Mouse (Mus musculus) intestine, embryonic 16.5 days (tissue): Measurements from ENCODE around the gene Syndig1. TPM values are rescaled to one million over a fixed set of nuclear protein-coding genes. Genes with fewer than 3 reads are reported as not detected.

Experiments
- ATAC-seq: fragments of 200-750 bp; cut with Nextera tagmentation; 2 replicates; pipeline ENCODE4 v1.8.0; 2017; ENCODE audit warnings: moderate TSS enrichment, moderate library complexity
- H3K27ac ChIP-seq: fragments of 300-500 bp; sonication (generic); 2 replicates; pipeline ENCODE4 v1.5.1; 2014; ENCODE audit warnings: mild to moderate bottlenecking, low read length
- H3K27me3 ChIP-seq: fragments of 300-500 bp; sonication (generic); replicated peaks from 2 replicates; pipeline ENCODE4 v1.6.1; 2014; ENCODE audit warnings: low read length, control low read depth, mixed read lengths; ENCODE audit not compliant: control insufficient read depth, insufficient read depth
- H3K36me3 ChIP-seq: fragments of 300-500 bp; sonication (generic); 2 replicates; pipeline ENCODE4 v1.6.1; 2014; ENCODE audit warnings: low read length, control low read depth; ENCODE audit not compliant: control insufficient read depth, insufficient read depth
- H3K4me1 ChIP-seq: fragments of 300-500 bp; sonication (generic); 2 replicates; pipeline ENCODE4 v1.6.1; 2014; ENCODE audit warnings: low read length, control low read depth, mixed read lengths; ENCODE audit not compliant: control insufficient read depth, insufficient read depth
- H3K4me2 ChIP-seq: fragments of 300-500 bp; sonication (generic); 2 replicates; pipeline ENCODE4 v1.6.1; 2014; ENCODE audit warnings: low read depth, low read length, control low read depth
- H3K4me3 ChIP-seq: fragments of 300-500 bp; sonication (generic); 2 replicates; pipeline ENCODE4 v1.5.1; 2014; ENCODE audit warnings: mild to moderate bottlenecking, low read length
- H3K9ac ChIP-seq: fragments of 300-500 bp; sonication (generic); 2 replicates; pipeline ENCODE4 v1.6.1; 2014; ENCODE audit warnings: low read depth, low read length
- H3K9me3 ChIP-seq: fragments of 300-500 bp; sonication (generic); 2 replicates; pipeline ENCODE4 v1.6.1; 2016; ENCODE audit warnings: low read length, control low read depth; ENCODE audit not compliant: control insufficient read depth
- WGBS: fragments of 180-500 bp; shearing (Covaris S2); extraction: QIAGEN DNeasy Blood & Tissue Kit; methylation state at CpG from one replicate; pipeline ENCODE4 v1.1.7; 2014; 5-methylcytosine and 5-hydroxymethylcytosine counted together
- polyA plus RNA-seq: library from polyadenylated mRNA; unstranded; fragments of >200 nt; fragmentation: Nextera tagmentation; extraction: Ambion mirVana; gene quantifications from 2 replicates; pipeline ENCODE4 v1.2.1, GENCODE M21; 2015

The Syndig1 gene
- polyA plus RNA-seq, 1 experiment from 2014 or later = 8.8 TPM

DNA sequence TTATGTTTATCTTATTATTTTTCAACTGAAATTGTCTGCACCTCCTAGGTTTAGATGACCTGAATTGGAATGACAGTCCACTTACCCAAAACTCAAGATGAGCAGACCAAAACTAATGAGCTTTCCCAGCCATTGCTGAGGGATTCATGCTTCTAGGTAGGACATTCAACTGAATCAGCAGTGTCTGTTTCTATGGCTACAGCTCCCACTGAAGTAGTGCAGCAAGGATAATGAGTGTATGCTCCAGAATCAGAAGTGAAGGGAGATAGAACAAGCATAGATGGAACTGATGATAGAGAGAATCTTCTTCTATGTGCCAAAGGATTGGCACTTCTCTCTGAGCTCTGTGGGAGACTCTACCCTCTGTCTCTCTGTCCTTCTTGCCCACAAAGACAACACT is 158.6 kb downstream of the Syndig1 start:
- Histone ChIP-seq H3K36me3 (no peaks in the 10 kb centered on the region), H3K27ac (no peak overlapping the region), H3K9ac (no peak overlapping the region), H3K27me3 (no peaks in the 10 kb centered on the region), H3K4me2 (no peak overlapping the region), H3K4me3 (no peak overlapping the region), H3K9me3 (no peaks in the 10 kb centered on the region), H3K4me1 (no peaks in the 10 kb centered on the region)
- no peak for ATAC-seq

DNA sequence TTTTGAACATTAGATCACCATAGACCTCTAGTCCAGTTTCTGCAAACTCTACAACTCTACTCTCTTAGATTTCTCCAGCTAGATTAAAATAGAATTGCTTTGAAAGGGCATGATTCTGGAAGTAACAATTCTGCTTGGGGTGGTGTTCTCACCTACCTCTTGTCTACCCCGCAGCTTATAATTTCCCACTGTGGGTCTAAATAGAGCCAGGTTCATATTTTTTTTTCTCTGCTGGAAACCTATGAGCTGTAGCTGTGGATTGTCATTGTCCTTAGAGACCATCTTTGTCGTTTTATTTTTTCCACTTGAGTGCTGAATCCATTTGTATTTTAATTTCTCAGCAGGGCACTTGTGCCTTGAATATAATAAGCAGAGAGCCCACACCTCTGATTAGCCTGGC is 162.5 kb downstream of the Syndig1 start:
- no peak overlapping the region for H3K4me2 ChIP-seq
- WGBS = 63% methylated on average over 2 of the region's 2 CpGs
- no peak overlapping the region for H3K9ac ChIP-seq
- H3K27ac ChIP-seq = no peak overlapping the region
- no peaks in the 10 kb centered on the region for H3K9me3 ChIP-seq
- ATAC-seq = no peak
- no peak overlapping the region for H3K4me3 ChIP-seq
- no peaks in the 10 kb centered on the region for H3K36me3 ChIP-seq
- H3K4me1 ChIP-seq = no peaks in the 10 kb centered on the region
- H3K27me3 ChIP-seq = no peaks in the 10 kb centered on the region

DNA sequence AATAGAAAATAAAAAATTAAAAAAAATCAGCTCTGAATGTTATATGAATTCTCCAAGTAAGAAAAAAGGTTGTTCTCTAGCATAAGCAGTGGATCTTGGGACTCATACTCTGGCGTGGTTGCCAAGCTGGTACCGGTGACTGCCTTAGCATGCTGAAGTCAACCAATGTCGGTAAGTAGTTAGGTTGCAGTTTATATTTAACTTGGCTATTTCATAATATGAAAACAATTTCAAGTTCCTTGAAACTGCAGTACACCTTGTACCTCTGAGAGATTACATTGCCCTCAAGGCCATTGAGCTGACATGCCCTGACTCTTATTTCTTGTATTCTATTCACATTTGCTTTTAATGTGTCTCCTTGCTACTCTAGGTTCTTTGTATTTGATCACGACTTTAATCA is 163.9 kb downstream of the Syndig1 start:
- H3K27ac ChIP-seq = no peak overlapping the region
- 93% methylated on average over 4 of the region's 4 CpGs for WGBS
- H3K27me3 ChIP-seq = no peaks in the 10 kb centered on the region
- no peak overlapping the region for H3K4me2 ChIP-seq
- no peak overlapping the region for H3K9ac ChIP-seq
- ATAC-seq = no peak
- no peaks in the 10 kb centered on the region for H3K9me3 ChIP-seq
- H3K4me1 ChIP-seq = no peaks in the 10 kb centered on the region
- H3K36me3 ChIP-seq = no peaks in the 10 kb centered on the region
- H3K4me3 ChIP-seq = no peak overlapping the region

DNA sequence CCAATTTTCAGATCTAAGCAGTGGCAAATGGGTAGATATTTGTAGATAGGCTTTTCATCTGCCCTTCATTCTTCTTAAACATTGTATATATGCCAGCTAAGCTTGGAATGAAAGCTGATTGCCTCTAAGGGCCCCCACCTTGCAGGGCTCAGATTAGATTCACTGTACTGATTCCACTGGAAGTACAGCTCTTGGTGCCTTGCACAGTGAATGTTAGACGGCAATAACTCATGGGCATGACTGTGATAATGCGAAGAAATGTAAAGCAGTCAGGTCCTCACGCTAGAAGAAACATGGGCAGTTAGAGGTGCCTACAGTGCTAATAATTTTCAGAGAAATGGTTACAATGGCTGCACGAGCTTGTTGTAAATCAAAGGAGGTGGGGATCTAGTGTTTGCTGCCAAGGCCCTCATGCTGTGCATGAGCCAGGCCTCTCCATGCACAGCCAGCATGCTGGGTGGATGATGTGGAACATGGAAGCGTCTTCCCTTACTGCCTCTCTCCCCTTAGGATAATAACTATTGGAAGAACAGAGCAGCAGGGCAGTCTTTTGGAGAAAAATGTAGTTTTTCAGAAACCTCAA is 167.5 kb downstream of the Syndig1 start:
- WGBS = 70% methylated on average over 5 of the region's 5 CpGs
- Histone ChIP-seq H3K4me2 (no peak overlapping the region), H3K4me1 (no peaks in the 10 kb centered on the region), H3K9me3 (no peaks in the 10 kb centered on the region), H3K9ac (no peak overlapping the region), H3K27me3 (no peaks in the 10 kb centered on the region), H3K36me3 (no peaks in the 10 kb centered on the region), H3K27ac (no peak overlapping the region), H3K4me3 (no peak overlapping the region)
- no peak for ATAC-seq

DNA sequence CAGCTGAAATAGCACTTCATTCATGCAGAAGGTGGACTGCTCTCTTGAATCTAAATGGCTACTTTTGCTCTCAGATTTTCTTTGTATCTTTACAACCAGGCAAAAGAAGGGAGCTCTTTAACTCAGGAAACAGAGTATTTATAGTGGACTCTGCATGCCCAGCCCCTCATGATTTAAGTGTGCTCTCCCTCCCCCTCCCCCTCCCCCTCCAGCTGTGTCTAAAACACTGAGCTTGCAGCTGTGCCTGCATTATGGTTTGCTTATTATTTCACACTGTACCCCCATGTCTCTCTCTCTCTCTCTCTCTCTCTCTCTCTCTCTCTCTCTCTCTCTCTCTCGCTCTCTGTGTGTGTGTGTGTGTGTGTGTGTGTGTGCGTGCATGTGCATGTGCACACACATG is 168.6 kb downstream of the Syndig1 start:
- no peak overlapping the region for H3K27ac ChIP-seq
- no peak overlapping the region for H3K9ac ChIP-seq
- H3K36me3 ChIP-seq = no peaks in the 10 kb centered on the region
- H3K27me3 ChIP-seq = no peaks in the 10 kb centered on the region
- H3K4me2 ChIP-seq = no peak overlapping the region
- 65% methylated on average over 2 of the region's 2 CpGs for WGBS
- ATAC-seq = peak; percentile 56; the same call in 1 of the 2 replicates
- no peak overlapping the region for H3K4me3 ChIP-seq
- H3K4me1 ChIP-seq = no peaks in the 10 kb centered on the region
- no peaks in the 10 kb centered on the region for H3K9me3 ChIP-seq

DNA sequence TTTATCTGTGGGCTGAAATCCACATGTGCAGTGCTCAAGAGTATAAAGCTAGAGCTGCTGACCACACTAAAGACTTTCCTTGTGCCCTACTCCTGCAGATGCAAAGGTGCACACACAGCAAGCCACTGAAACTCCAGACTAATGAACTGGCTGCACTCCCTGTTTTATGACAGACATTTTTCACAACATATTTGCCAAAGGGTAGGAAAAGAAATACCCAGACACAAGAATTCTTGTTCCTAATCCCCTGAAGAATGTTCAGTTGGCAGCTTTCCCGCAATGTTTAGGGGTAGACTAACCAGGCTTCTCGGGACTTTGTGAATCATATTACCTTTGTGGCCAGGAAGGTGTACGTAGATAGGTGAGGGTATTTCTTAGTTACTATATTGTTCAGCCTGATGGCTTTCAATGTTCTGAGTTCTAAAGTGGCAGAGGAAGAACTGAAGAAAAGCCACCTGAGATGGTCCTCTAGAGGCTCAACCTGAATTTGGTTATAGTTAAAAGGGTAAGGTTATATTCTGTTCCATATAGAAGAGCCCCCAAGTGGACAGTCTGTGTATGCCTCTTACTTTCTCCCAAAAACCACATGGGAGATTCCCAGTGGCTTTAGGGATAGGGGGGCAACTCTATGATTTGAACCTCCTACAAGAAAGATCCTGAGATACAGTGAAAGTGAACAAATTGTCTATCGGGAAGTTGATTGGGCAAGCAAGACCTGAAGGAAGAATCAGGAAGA is 169.5 kb downstream of the Syndig1 start:
- Histone ChIP-seq H3K27ac (no peak overlapping the region), H3K9me3 (no peaks in the 10 kb centered on the region), H3K4me1 (no peaks in the 10 kb centered on the region), H3K4me3 (no peak overlapping the region), H3K27me3 (no peaks in the 10 kb centered on the region), H3K4me2 (no peak overlapping the region), H3K9ac (no peak overlapping the region), H3K36me3 (no peaks in the 10 kb centered on the region)
- 67% methylated on average over 4 of the region's 4 CpGs for WGBS
- no peak for ATAC-seq

DNA sequence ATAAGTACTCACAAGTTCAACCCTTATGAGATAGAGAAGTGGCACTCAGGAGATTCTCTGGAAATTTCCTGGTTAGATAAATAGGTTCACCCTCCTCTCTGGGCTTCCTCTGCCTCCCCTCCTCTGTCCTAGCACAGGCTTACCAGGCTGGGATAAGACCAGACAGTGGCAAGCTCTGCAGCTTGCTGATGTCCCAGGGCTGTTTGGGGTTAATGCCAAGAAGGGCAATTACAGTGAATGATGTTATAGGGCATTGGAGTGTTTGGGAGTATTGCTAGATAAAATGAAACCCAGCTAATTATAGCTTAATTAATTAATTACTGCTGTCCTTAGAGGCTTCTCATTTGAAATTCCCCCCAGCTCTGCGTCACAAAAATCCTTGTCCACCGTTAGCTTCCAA is 171.6 kb downstream of the Syndig1 start:
- no peaks in the 10 kb centered on the region for H3K9me3 ChIP-seq
- no peak overlapping the region for H3K4me2 ChIP-seq
- H3K36me3 ChIP-seq = no peaks in the 10 kb centered on the region
- H3K4me1 ChIP-seq = no peaks in the 10 kb centered on the region
- 65% methylated on average over 2 of the region's 2 CpGs for WGBS
- H3K27ac ChIP-seq = no peak overlapping the region
- no peak for ATAC-seq
- no peak overlapping the region for H3K9ac ChIP-seq
- H3K4me3 ChIP-seq = no peak overlapping the region
- H3K27me3 ChIP-seq = no peaks in the 10 kb centered on the region

DNA sequence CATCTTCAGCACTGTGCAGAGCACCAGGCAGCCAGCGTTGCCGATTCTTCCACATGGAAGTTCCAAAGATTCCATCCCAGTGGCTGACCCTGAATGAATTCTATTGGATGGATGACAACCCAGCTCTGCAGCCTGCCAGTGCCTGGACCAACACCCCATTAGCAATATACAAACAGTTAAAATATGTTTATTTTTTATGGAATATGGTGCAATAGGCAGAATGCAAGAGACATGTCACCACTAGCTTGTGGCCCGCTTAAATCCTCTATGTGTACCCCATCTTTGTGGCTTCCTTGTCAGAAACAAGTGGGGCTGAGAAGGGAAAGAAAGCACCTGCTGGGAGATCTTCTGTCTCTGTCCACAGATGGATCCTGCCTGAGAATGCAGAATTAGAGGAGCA is 174.5 kb downstream of the Syndig1 start:
- WGBS = 80% methylated on average over 3 of the region's 3 CpGs
- ATAC-seq = no peak

DNA sequence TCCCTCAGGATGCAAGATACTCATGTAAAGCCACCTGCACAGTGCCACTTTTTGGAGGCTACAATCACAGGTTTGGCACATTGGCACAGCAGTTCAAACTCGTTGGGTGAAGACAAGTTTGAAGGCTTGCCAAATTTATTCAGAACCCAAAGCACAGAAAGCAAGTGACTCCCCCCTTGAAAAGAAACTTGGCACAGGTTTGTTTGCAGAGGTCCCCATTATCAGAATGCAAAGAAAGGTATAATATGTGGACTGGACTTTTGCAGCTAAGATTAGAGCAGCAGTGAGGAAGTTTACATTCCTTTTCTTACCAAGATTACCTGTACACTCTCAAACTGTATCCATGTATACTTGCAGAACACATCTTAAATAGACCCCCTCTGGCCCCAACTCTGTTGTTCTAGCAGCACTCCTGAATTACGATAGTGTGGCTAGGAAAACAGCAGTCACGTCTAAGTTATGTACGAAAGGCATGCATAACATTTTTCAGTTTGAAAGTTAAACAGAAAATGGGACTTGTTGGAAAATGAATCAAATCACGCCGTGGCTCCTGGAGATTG is 183.9 kb downstream of the Syndig1 start:
- 0 out of 2 replicates have a peak, but pooled peaks cover 3% of the 10 kb centered on the region for H3K4me1 ChIP-seq
- H3K27me3 ChIP-seq = no peaks in the 10 kb centered on the region
- H3K9ac ChIP-seq = no peak overlapping the region
- no peaks in the 10 kb centered on the region for H3K9me3 ChIP-seq
- no peaks in the 10 kb centered on the region for H3K36me3 ChIP-seq
- no peak overlapping the region for H3K4me2 ChIP-seq
- no peak for ATAC-seq
- no peak overlapping the region for H3K27ac ChIP-seq
- no peak overlapping the region for H3K4me3 ChIP-seq
- WGBS = 51% methylated on average over 6 of the region's 6 CpGs

More for the DNA sequence above, 174.5 kb downstream of the Syndig1 start:
- H3K4me1 ChIP-seq = no peaks in the 10 kb centered on the region
- H3K27me3 ChIP-seq = no peaks in the 10 kb centered on the region
- no peak overlapping the region for H3K4me3 ChIP-seq
- H3K9me3 ChIP-seq = no peaks in the 10 kb centered on the region
- H3K4me2 ChIP-seq = no peak overlapping the region
- H3K27ac ChIP-seq = no peak overlapping the region
- no peaks in the 10 kb centered on the region for H3K36me3 ChIP-seq
- H3K9ac ChIP-seq = no peak overlapping the region
